Mouse (Mus musculus) lung, postnatal 0 days (tissue): ENCODE data around the gene Atg13.

Source experiments
- CTCF ChIP-seq: IDR thresholded peaks from 2 replicates; pipeline ENCODE4 v1.5.1; 2016; ENCODE audit warnings: antibody characterized with exemption, mild to moderate bottlenecking
- EP300 ChIP-seq: IDR thresholded peaks from 2 replicates; pipeline ENCODE4 v1.6.1; 2016; ENCODE audit warnings: antibody characterized with exemption, mild to moderate bottlenecking, control low read depth

- TF ChIP-seq CTCF, result no peak
- TF ChIP-seq EP300, result no peak
These were observed 39.5 kb upstream of the Atg13 start for GRCm38 (mm10) chr2:91749811-91750261.
